Mouse (Mus musculus): ENCODE measurements around the gene Vnn3.
A peak's percentile ranks its signal among the peaks of the same experiment; 100 is the strongest.

Gene Vnn3

DNA sequence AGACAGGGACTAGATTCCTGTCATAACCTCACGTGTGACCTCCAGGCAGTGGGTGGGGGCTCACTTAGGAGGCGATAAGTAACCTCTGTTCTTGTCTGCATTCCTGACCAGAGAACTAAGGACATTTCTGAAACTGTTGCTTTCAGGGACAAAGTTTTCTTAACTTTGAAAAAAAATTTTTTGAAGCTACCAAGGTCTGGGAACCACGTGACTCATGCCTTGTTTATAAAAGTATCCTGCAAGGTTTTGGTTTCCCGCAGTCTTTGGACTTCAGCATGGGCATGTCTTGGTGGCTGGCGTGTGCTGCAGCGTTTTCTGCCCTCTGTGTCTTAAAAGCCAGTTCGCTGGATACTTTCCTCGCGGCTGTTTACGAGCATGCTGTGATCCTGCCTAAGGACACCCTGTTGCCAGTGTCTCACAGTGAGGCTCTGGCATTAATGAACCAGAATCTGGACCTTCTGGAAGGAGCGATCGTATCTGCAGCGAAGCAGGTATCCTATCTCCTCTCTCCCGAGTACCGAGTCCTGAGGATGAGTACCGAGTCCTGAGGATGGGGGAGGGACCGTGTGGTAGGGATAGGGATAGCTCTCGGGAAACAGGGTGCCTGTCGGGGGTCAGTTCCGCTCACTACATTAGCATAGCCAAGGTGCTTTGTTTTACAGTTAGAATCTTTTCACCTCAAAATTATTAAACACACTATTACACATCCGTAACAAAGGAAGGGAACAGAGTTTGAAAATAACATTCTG lies 43.5 kb downstream of the Vnn3 start, which contains the start of gene Vnn1:
Gene Vnn1 (plus strand): TSS at position 88 of the 749 bp plus-strand sequence.
- DNase-seq, result peak; percentile 2 to 9

DNA sequence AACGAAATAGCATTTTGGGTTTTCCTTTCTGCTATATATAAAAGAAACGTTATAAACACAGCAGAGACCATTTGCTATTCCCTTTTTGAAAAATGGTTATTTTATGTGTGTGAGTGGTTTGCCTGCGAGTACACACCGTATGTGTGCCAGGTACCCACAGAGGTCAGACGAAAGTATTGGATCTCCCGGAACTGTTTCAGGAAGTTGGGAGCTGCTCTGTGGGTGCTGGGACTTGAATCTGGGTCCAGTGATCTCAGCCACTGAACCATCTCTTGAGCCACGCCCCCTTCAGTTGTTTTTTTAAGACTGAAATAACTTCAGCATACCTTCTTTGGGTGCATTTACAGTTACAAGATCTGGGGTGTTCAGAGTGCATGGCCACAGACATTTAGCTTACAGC lies 44.1 kb downstream of the Vnn3 start:
- DNase-seq, result no peak

DNA sequence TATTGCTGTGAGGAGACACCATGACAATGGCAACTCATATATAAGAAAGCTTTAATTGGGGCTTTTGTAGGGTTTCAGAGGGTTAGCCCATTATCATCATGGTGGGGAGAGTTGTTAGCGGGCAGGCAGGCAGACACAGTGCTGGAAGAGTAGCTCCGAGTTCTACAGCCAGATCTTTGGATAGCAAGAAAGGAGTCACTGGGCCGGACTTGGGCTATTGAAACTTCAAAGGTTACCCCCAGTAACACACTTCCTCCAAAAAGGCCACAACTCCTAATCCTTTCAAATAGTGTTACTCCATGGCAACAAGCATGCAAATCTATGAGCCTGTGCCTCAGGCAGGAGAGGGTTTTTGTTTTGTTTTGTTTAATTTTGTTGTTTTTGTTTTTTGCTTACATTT lies 49.9 kb downstream of the Vnn3 start:
- no peak for DNase-seq

DNA sequence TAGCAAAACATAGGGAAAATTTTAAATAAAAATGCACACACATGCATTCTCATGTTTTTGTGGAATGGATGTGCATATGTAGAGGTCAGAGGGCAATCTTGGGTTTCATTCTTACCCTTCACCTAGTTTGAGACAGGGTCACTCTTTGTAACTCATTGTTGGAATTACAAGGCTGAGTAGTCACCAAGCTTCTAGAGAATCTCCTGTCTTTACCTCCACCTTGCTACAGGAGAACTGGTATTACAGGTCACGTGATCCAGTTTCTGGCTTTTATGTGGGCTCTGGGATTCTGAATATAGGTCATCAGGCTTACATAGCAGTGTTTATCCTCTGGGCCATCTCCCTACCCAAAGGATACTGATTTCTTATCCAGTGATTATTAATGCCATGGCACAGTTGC lies 54.4 kb downstream of the Vnn3 start:
- DNase-seq, result no peak
